Mouse (Mus musculus) retina, postnatal 7 days (tissue): ENCODE data around the gene Ubiad1.

ENCODE experiments used
- DNase-seq: peaks from one replicate; pipeline ENCODE4 v3.0.0-alpha.2; 2012; ENCODE audit warnings: low read depth, low spot score

The Ubiad1 gene

DNA sequence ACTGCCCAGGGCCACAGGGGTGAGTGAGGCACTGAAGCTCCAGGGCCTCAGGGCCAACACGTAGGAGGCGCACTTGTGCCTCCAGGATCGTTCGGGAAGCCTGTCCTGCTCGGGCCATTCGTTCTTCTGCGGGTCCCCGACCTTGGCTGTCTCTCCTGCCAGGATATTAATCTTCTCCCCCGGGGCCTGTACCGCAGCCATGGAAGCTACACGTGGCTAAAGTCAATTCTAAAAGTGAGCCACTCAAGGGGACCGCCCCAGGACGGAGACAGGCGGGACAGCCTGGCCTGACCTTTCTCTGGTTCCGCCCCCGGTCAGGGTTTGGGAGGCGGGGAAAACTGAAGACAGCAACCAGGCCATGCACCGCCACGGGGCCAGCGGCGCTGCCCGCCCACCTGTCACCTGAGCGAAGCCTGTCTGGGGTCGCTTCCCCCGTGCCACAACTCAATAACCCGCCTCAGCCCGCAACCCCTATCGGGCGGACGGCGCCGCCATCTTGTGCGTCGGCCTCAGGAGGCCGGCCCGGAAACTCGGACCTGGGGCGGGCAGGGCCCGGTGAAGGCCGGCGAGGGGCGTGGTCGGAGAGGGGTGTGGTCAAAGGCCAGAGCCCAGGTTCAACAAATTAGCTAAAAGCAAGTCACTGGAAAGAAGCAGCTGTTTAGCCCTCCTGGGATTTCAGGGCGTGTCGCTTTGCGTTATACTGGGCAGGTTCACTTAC is at the start of gene Ubiad1:
Gene Ubiad1, minus strand, starts transcription at position 522 of the 718 bp plus-strand sequence.
- peak; percentile 70 for DNase-seq

DNA sequence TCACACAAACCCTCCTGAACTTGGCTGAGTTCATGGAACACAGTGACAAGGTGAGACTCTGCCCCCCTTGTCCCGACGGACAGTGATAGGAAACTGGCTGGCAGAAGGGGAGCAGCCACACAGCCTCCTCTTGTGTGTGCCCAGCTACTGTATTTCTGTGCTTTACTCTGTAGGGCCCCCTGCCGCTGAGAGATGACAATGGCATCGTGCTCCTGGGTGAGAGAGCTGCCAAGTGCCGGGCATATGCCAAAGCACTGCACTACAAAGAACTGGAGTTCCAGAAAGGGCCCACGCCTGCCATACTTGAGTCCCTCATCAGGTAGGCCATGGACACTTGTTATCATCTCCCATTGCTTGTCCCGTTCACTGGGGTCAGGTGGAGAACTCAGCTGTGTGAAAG is 46.9 kb upstream of the Ubiad1 start:
- no peak for DNase-seq

DNA sequence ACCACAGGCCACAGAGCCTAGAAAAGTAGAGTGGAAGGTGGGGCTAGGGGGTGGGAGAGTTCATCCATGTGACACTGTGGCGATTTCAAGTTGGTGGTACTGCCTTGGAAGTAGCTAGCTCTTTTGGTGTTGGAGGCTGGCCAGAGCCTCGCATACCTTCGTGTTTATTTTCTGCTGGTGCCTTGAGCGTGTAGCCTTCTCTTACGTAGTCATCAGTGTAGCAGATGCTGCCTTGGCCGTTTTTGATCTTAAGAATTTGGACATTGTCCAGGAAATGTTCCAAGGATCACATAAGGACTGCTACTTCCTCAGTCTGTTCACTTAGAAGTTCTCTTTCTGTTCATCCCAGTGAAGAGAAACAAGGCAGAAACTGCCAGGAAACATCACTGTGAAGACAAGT is 45.9 kb upstream of the Ubiad1 start:
- no peak for DNase-seq

DNA sequence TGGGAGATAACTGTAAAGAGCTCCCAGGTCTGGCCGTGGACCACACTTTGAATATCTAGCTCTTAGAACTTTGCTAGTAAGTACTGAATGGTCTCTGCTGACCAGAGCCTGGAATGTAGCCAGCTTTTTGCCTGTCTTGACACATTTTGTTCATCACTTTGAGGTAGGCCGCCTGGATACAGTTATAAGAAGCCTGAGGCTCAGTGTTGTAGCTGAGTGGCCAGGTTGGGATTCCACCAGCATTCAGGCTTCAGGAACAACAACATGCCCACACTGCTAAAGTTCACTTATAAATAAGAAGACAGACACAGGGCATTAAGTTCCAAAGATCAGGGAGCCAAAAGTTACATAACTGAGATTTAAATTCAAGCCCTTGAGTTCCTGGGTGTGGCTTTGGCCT is 43.3 kb upstream of the Ubiad1 start:
- DNase-seq: no peak

DNA sequence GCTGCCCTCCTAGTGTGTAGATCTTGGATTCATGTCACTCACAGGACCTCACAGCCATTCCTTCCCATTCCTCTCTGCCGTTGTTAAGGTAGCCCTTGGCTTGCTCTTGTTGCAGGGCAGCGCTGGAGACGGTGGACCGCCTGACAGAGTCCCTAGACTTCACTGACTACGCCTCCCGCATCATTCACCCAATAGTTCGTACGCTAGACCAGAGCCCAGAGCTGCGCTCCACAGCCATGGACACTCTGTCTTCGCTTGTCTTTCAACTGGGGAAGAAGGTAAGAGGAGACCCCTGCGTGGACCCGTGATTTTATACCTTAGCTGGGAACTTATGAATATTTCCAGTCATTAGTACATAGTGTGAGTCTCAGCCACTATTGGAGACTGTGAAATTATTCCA is 39.9 kb upstream of the Ubiad1 start:
- no peak for DNase-seq

DNA sequence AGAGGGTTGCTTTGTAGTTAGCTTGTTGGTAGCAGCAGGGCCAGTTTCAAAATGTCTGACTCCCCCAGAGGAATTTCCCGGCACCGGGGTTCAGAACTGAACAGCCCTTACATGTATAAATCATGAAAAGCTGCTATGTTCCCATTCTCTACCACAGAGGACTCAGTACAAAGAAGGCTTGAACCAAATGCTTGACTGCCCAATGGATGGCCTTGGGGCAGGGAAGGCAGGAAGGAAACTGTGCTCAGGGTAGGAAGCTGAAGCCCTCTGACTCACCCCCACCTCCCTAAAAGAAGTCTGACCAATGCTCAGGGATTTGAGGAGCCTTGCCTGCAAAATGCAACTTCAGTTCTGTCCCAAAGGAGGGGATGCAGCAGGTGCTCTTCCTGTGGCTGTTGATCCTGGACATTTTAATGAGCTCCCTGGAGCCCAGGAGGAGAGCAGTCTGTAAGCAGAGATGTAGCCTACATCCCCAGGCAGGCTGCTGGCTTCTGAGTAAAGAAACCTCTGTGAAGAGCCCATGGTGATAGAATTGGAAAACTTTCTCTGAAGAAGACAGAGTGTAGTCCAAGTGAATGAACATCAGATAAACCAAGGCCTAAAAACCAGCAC is 37.1 kb upstream of the Ubiad1 start:
- no peak for DNase-seq

DNA sequence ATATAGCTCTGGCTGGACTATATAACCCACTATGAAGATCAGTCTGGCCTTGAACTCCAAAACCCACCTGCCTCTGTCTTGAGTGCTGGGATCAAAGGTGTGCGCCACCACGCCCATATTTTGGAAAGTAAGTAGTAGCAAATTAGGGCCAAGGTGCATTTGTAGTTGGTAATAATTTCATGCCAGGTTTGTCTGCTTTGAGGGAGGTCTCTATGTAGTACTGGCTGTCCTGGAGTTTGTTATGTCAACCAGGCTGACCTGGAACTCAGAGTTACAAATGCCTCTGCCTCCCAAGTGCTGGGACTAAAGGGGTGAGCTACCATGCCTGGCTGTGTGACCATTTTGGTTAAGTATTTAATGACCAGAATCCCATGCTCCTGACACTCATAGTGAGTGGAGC is 35.7 kb upstream of the Ubiad1 start:
- no peak for DNase-seq

DNA sequence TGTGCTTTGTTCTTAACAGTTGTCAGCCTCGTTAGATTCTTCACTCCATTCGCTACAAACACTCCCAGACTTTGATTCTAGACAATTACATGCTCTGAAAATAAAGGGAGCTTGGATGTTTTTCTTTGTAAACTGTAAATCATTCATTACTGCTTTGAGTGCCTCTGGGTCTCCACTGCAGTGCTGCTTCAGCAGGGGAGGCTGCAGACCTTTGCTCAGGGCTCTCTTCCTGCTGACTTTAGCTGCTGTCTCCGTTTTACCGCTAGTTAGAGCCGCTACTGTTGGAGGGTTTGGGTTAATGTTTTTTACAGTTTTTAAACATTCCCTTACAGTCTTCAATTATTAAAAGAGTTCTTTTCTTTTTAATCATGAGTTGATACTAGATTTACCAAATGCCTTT is 28.9 kb upstream of the Ubiad1 start:
- no peak for DNase-seq

DNA sequence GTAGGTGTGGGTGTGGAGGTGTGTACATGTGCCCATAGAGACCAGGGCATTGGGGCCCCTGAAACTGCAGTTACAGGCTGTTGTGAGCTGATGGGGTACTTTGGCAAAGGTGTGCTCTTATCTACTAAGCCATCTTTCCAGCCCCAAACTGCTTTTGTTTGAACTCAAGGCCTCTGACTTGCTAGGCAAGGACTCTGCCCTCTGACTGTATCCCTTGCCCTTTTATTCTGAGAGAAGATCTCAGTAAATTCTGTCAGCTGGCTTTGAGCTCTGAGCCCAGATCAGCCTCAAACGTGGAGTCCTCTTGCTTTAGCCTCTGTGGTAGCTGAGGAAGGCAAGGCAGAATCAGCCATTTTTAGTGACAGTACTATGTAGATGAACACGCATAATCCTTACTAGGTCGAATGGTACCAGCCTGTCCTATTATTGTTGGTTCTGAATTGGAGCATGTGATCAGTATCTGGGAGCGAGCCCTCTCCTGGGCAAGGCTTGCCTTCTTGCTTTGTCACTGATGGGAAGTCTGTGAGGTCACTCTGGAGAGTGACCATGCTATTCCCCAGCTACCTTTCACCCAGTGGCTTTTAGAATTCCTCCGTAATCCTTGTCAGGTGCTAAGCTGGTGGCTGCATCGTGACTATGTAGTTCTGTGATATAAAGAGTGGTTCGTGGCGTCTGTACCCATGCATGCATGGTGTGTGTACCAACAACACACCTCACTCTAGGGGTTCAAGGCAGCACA is 28.0 kb upstream of the Ubiad1 start:
- DNase-seq: no peak

DNA sequence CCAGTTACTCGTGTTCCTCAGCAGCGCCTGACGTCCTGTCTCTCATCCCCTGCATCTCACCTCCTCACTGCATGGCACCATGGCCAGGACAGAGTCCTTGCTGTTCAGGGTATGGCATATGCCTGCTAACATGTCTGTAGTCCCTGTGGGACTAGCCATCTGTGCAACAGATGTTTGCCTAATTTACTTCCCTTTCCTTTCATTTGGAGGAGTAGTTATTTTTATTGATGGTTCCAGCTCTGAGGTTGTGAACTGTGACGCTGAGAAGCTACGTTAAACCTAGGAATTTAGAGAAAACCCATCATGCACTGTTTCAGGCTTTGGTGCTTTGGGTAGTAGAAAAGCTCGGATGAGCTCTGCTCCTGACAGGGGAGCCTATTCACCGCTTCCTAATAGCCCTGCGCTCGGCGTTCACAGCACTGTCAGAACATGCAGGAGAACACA is 26.8 kb upstream of the Ubiad1 start:
- DNase-seq: no peak

DNA sequence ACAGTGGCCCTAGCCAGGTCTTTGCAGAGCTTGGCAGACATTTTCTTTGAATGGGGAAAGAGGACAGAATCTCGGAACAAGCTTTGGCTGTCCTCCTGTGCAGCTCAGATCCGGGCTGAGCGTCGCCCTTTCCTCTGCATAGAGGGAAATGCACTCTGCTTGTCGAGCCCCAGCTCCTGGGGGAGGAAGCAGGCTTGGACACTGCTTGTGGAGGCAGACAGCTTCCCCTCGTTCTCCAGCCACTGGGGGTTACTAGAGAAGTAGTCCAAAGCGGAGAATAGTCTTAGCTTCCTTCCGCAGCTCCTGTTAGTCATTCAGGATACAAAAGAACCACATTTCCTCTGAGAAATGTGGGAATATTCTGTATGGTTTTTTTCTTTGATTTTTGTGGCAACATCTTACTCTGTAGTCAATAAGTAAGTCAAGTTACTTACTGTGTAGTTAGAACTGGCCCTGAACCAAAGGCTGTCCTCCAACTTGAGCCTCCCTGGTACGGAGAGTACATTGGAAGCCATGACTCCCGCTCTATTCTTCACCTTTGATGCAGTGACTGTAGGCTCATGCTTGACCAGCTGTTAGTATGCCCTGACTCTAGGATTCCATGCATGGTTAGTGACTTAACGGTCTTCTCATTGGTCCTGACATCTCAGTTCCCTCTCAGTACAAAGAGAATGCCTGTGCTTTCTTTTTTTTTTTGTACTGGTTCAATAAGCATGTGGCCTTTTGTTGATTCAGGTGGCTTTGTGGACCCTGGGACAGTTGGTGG is 25.1 kb upstream of the Ubiad1 start:
- DNase-seq: no peak

DNA sequence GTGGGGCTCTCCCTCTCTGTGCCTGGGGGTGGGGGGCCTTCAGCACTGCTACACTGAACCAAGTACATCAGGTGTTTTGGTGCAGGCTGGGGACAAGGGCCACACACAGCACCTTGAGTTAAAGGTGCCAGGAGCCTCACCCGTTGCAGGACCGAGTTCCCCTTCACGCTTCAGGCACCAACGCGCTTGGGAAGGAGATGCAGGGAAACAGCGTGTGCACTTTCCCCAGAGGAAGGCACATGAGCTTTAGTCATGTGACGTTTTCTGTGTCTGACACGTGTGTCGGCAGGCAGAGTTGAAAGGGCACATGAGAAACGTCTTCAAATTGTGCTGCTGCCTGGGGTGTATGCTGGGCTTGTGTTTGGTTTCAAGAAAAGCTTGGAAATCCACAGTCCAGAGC is 23.8 kb upstream of the Ubiad1 start:
- DNase-seq: no peak

DNA sequence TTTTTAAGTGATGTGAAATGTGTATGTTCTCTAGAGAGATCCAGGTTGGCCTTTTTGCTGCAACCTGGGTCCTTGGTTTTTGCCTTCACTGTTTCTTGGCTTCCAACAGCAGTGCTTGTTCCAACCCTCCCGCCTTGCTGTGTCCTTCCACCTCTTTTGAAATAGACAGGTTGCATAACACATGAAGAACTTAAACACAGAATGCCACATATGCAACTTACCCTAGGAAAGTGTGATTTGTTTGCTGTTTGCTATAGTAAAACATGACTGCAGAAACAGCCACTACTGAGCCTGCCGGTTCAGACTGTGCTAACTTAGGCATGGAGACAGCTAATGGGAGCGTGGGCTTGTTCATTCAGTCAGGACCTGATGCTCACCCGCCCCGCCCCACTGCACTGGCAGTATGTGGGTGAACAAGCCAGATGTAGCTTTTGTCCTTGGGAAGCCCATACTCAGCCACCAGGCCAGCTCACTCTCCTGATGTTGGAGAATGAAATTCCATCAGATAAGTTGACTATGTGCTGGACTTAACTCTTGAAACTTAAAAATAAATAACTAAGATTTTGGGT is 22.0 kb upstream of the Ubiad1 start:
- DNase-seq: no peak

DNA sequence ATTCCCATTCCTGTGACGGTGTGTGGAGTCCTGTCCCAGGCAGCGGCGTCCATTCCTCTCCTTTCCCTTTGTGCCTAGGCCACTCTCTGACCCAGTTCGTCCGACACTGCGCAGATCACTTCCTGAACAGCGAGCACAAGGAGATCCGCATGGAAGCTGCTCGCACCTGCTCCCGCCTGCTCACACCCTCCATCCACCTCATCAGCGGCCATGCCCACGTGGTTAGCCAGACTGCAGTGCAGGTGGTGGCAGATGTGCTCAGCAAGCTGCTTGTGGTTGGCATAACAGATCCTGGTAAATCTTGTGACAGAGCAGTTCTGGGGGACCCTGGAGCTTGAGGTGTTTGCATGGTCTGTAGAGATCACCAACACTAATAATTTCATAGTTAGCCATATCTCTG is 20.3 kb upstream of the Ubiad1 start:
- no peak for DNase-seq

DNA sequence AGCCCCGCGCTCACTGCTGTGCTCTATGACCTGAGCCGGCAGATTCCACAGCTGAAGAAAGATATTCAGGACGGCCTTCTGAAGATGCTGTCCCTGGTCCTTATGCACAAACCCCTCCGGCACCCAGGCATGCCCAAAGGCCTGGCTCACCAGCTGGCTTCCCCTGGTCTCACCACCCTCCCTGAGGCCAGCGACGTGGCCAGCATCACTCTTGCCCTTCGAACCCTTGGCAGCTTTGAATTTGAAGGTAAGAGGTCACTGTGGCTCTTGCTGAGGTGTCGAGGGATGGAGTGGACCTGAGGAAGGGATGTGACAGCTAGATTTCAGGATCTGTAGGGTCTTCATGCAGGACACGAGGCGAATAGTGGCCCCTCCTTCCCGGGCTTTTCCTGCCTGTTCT is 19.7 kb upstream of the Ubiad1 start:
- no peak for DNase-seq

DNA sequence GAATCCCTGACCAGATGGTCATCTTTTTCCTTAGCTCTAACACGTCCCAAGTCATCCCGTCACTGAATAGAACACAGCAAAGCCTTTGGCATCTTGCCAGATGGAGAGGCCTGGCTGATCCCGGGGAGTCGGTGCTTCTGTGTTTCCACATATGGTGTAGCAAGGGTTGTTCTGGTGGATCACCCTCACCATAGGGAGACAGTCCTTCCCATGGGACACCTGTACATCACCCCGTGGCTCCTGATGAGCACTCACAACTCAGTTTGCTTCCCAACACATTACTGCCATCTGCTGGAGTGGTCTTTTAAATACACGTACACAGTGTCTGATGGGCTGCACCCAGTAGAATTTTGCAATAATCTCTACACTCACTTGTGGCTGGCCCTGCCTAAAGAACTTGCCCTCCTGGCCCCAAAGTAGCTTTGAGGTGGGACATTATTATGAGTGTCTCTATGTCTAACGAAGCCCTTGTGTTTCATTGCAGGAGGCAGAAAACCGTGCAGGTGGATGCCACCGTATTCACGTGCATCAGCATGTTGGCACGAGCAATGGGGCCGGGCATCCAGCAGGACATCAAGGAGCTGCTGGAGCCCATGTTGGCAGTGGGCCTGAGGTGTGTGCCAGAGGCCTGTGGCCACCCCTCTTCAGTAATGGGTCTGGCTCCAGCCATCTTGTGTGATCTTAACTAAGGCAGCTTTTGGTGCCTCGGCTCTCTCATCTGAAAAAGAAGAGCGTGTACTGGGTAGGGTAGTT is 18.8 kb upstream of the Ubiad1 start:
- peak; percentile 35 for DNase-seq

DNA sequence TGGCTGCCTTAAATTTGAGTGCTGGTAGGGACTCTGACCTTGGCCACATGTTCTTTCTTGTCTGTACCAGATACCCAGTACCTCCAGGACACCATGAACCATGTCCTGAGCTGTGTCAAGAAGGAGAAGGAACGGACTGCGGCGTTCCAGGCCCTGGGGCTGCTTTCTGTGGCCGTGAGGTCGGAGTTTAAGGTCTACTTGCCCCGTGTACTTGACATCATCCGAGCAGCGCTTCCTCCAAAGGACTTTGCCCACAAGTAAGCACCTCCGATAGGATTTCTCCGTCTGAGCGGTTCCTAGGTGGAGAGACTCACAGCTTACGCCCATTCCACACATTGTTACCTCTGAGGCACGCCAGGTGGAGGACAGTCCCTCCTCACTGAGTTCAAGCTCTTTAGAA is 18.1 kb upstream of the Ubiad1 start:
- no peak for DNase-seq

DNA sequence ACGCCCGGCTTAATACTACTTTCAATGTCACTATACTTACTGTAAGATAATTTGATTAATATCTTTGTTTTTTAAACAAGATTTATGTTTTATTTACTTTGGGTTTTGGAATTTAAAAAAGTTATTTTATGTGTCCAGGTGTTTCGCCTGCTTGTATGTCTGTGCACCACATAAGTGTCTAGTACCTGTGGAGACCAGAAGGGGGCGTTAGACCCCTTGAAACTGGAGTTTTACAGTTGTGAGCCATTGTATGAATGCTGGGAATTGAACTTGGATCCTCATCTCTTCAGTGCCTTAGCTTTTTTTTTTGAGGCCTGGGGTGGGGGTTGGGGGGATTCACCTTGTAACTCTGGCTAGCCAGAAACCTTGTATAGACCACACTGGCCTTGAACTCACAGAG is 17.2 kb upstream of the Ubiad1 start:
- DNase-seq: no peak

DNA sequence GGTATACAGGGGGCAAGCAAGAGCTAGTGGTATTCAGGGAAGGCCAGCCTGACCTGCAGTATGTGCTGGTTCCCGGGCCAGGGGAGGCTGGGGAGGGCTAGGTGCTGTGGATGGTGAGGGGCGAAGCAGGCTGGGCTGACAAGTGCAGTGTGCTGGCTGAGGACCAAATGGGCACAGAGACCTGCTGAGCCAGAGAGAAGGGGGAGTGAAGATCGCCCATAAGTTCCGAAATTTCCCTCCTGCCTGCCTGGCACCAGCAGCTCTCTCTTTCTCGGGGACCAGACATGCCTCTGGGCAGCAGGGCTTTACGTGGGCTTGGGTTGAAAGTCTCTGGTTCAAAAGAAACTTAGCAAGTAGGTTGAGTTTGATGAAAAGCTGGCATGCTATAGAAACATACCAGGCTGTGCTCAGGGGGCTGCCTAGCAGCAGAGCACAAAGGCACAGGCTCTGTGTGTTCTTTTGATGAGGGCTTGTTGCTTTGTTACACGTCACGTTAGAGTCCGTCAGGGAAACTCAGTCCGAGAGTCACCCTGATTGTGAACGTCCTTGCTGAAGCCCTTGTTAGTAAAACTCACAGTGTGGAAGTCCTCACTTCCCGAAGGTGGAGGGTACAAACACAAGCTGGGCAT is 16.2 kb upstream of the Ubiad1 start:
- DNase-seq: no peak

DNA sequence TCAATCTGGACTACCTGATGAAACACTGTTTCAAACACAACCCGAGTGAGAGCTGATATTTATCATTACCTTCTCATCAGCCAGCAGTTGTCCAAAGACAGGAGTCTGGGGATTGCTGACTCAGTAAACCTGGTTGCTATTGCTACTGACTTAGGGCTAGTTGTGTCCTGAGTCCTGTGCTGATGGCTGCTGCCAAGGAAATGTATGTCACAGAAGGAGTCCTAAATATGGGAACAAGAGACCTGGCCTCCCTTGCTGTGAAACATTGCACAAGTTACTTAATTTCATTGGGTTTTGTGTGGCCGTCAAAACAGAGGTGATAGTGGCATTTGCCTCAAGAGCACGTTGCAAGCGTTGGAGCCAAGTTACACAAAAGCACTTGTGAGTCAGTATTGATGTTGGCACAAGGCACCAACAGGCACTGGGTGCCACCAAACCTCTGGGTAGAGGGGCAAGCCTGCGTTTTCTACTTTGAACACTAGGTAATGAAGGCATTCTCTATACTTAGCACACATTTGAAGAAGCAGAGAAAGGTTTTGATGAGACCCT is 11.0 kb upstream of the Ubiad1 start:
- no peak for DNase-seq
